Mouse (Mus musculus): Measurements from ENCODE around the gene Tldc2. TPM values are rescaled to one million over a fixed set of nuclear protein-coding genes. Genes with fewer than 3 reads are reported as not detected.
A peak's percentile ranks its signal among the peaks of the same experiment; 100 is the strongest.

Tldc2 gene
- polyA plus RNA-seq, 1 experiment = not detected

GRCm38 (mm10) chr2:157073378-157074052 lies 13.3 kb upstream of the Tldc2 start:
- no peak overlapping the region for H3K4me3 ChIP-seq
- H3K4me2 ChIP-seq (ENCODE audit: low read depth) = peak overlapping the region; percentile 78
- no peaks in the 10 kb centered on the region for H3K27me3 ChIP-seq (ENCODE audit: control insufficient read depth, insufficient read depth, insufficient read length)
- H3K79me2 ChIP-seq (ENCODE audit: control insufficient read depth, insufficient read depth) = peaks cover 80% of the 10 kb centered on the region
- no peaks in the 10 kb centered on the region for H3K36me3 ChIP-seq (ENCODE audit: control insufficient read depth, insufficient read depth)
- TF ChIP-seq TCF3 (IDR thresholded peaks at IDR 0.05; ENCODE audit: insufficient read length, low read depth) (no peak), REST (IDR thresholded peaks at IDR 0.05; ENCODE audit: insufficient read depth, insufficient read length) (no peak), MYOG (IDR thresholded peaks at IDR 0.05; ENCODE audit: control insufficient read depth in 1 of 3, insufficient read depth in 1 of 3, insufficient read length in 2 of 3, low read depth in 2 of 3) (peak; percentile 21 to 87 (median 67)), MYOD1 (IDR thresholded peaks at IDR 0.05; ENCODE audit: control insufficient read depth in 1 of 3, insufficient read length in 2 of 3, low read depth in 2 of 3) (peak in 2 of 3 experiments; percentile 75 to 76)
- no peak overlapping the region for H3ac ChIP-seq (ENCODE audit: control insufficient read depth, insufficient read length)

- H3K36me3 ChIP-seq (ENCODE audit: control insufficient read depth, insufficient read depth) = no peaks in the 10 kb centered on the region
- TF ChIP-seq POLR2AphosphoS2 (IDR thresholded peaks at IDR 0.05; ENCODE audit: insufficient read length, low read depth) (no peak), USF1 (IDR thresholded peaks at IDR 0.05; ENCODE audit: low read depth) (no peak), E2F4 (IDR thresholded peaks at IDR 0.05; ENCODE audit: insufficient read depth) (no peak), MAX (IDR thresholded peaks at IDR 0.05; ENCODE audit: low read depth) (no peak), REST (IDR thresholded peaks at IDR 0.05; ENCODE audit: insufficient read depth, insufficient read length) (no peak), MYOD1 (IDR thresholded peaks at IDR 0.05; ENCODE audit: control insufficient read depth in 1 of 3, insufficient read length in 2 of 3, low read depth in 2 of 3) (peak in 1 of 3 experiments; percentile 12)
- no peaks in the 10 kb centered on the region for H3K27me3 ChIP-seq (ENCODE audit: control insufficient read depth, insufficient read depth, insufficient read length)
- H3K4me3 ChIP-seq = no peak overlapping the region
- peaks cover 76% of the 10 kb centered on the region for H3K79me2 ChIP-seq (ENCODE audit: control insufficient read depth, insufficient read depth)
- H3K4me2 ChIP-seq (ENCODE audit: low read depth) = peak overlapping the region; percentile 78
- no peak overlapping the region for H3ac ChIP-seq (ENCODE audit: control insufficient read depth, insufficient read length)
Observed at GRCm38 (mm10) chr2:157074186-157074724, 12.6 kb upstream of the Tldc2 start.

- peak overlapping the region; percentile 44 for H3K4me2 ChIP-seq (ENCODE audit: low read depth)
- H3K36me3 ChIP-seq (ENCODE audit: control insufficient read depth, insufficient read depth) = no peaks in the 10 kb centered on the region
- TF ChIP-seq POLR2AphosphoS2 (IDR thresholded peaks at IDR 0.05; ENCODE audit: insufficient read length, low read depth) = no peak
- no peak for TF ChIP-seq TCF12 (IDR thresholded peaks at IDR 0.05; ENCODE audit: insufficient read depth, poor library complexity, severe bottlenecking)
- no peak for TF ChIP-seq MYOG (IDR thresholded peaks at IDR 0.05; ENCODE audit: control insufficient read depth in 1 of 3, insufficient read depth in 1 of 3, insufficient read length in 2 of 3, low read depth in 2 of 3)
- TF ChIP-seq CEBPB (IDR thresholded peaks at IDR 0.05; ENCODE audit: insufficient read depth, poor library complexity, severe bottlenecking) = no peak
- TF ChIP-seq TCF3 (IDR thresholded peaks at IDR 0.05; ENCODE audit: insufficient read length, low read depth) = no peak
- no peak overlapping the region for H3ac ChIP-seq (ENCODE audit: control insufficient read depth, insufficient read length)
- no peak overlapping the region for H3K4me3 ChIP-seq
- H3K27me3 ChIP-seq (ENCODE audit: control insufficient read depth, insufficient read depth, insufficient read length) = no peaks in the 10 kb centered on the region
- peaks cover 76% of the 10 kb centered on the region for H3K79me2 ChIP-seq (ENCODE audit: control insufficient read depth, insufficient read depth)
Observed at GRCm38 (mm10) chr2:157074772-157075171, 12.1 kb upstream of the Tldc2 start.

- no peaks in the 10 kb centered on the region for H3K36me3 ChIP-seq (ENCODE audit: control insufficient read depth, insufficient read depth)
- H3K4me3 ChIP-seq = no peak overlapping the region
- no peaks in the 10 kb centered on the region for H3K27me3 ChIP-seq (ENCODE audit: control insufficient read depth, insufficient read depth, insufficient read length)
- peaks cover 76% of the 10 kb centered on the region for H3K79me2 ChIP-seq (ENCODE audit: control insufficient read depth, insufficient read depth)
- TF ChIP-seq TCF12 (IDR thresholded peaks at IDR 0.05; ENCODE audit: insufficient read depth, poor library complexity, severe bottlenecking) = no peak
- TF ChIP-seq MYOD1 (IDR thresholded peaks at IDR 0.05; ENCODE audit: control insufficient read depth in 1 of 3, insufficient read length in 2 of 3, low read depth in 2 of 3) = no peak
- no peak for TF ChIP-seq CEBPB (IDR thresholded peaks at IDR 0.05; ENCODE audit: insufficient read depth, poor library complexity, severe bottlenecking)
- no peak for TF ChIP-seq E2F4 (IDR thresholded peaks at IDR 0.05; ENCODE audit: insufficient read depth)
- no peak for TF ChIP-seq MYOG (IDR thresholded peaks at IDR 0.05; ENCODE audit: control insufficient read depth in 1 of 3, insufficient read depth in 1 of 3, insufficient read length in 2 of 3, low read depth in 2 of 3)
- no peak for TF ChIP-seq POLR2A (IDR thresholded peaks at IDR 0.05; ENCODE audit: insufficient read length, low read depth)
- TF ChIP-seq USF1 (IDR thresholded peaks at IDR 0.05; ENCODE audit: low read depth) = no peak
- TF ChIP-seq POLR2AphosphoS2 (IDR thresholded peaks at IDR 0.05; ENCODE audit: insufficient read length, low read depth) = no peak
- TF ChIP-seq REST (IDR thresholded peaks at IDR 0.05; ENCODE audit: insufficient read depth, insufficient read length) = no peak
- peak overlapping the region; percentile 81 for H3K4me2 ChIP-seq (ENCODE audit: low read depth)
- H3ac ChIP-seq (ENCODE audit: control insufficient read depth, insufficient read length) = no peak overlapping the region
Observed at GRCm38 (mm10) chr2:157075226-157075625, 11.6 kb upstream of the Tldc2 start.

DNA sequence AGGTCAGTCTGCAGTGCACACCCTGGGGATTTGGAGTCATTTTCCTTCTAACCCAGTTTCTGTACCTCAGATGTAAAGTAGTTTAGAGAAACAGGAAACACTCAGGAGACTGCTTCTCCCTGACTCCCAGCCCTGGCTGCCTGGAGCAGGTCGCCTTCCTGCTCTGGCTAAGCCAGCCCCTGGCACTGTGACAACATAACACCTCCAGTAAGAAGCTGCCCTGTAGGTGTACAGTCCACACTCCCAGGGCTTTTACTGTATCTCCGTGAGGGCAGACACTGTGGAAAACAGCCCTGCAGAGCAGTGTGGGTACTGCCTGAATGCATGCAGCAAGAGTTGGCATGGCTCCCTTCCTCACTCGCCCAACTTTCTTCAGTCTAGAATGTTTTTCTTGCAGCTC lies 11.2 kb upstream of the Tldc2 start:
- Histone ChIP-seq H3K79me2 (ENCODE audit: control insufficient read depth, insufficient read depth) (peaks cover 72% of the 10 kb centered on the region), H3K4me3 (no peak overlapping the region), H3K4me2 (ENCODE audit: low read depth) (peak overlapping the region; percentile 81), H3K36me3 (ENCODE audit: control insufficient read depth, insufficient read depth) (no peaks in the 10 kb centered on the region), H3ac (ENCODE audit: control insufficient read depth, insufficient read length) (no peak overlapping the region), H3K27me3 (ENCODE audit: control insufficient read depth, insufficient read depth, insufficient read length) (no peaks in the 10 kb centered on the region)
- no peak for TF ChIP-seq MYOG (IDR thresholded peaks at IDR 0.05; ENCODE audit: control insufficient read depth in 1 of 3, insufficient read depth in 1 of 3, insufficient read length in 2 of 3, low read depth in 2 of 3)
- TF ChIP-seq TCF12 (IDR thresholded peaks at IDR 0.05; ENCODE audit: insufficient read depth, poor library complexity, severe bottlenecking) = no peak
- no peak for TF ChIP-seq MAX (IDR thresholded peaks at IDR 0.05; ENCODE audit: low read depth)
- TF ChIP-seq SRF (IDR thresholded peaks at IDR 0.05; ENCODE audit: control insufficient read depth, insufficient read length, low read depth) = no peak
- TF ChIP-seq E2F4 (IDR thresholded peaks at IDR 0.05; ENCODE audit: insufficient read depth) = no peak
- no peak for TF ChIP-seq USF1 (IDR thresholded peaks at IDR 0.05; ENCODE audit: low read depth)
- no peak for TF ChIP-seq CEBPB (IDR thresholded peaks at IDR 0.05; ENCODE audit: insufficient read depth, poor library complexity, severe bottlenecking)
- TF ChIP-seq REST (IDR thresholded peaks at IDR 0.05; ENCODE audit: insufficient read depth, insufficient read length) = no peak
